In genomic region chr19:6954046-6954445, GRCm38 (mm10) we compare ENCODE assay signal across 9 mouse cellular contexts. TPM values are rescaled to one million over a fixed set of nuclear protein-coding genes. Genes with fewer than 3 reads are reported as not detected.
DNase-seq lines count a peak whose midpoint lies in the region; ATAC-seq lines count a peak whose summit lies in the region.
"Had no signal": no experiment of that assay in that cellular context is flagged by ENCODE, and none has a peak within 500 bp of the region (broad histone marks: within the 10 kb centered on the region; RNA-seq: fewer than 3 reads in every experiment).

No protein-coding gene starts in this region.

- no peaks in the 10 kb centered on the region for H3K27me3 ChIP-seq in forebrain, embryonic 16.5 days (replicated peaks; ENCODE audit: control insufficient read depth, insufficient read depth, low read length)
- H3K27me3 ChIP-seq: neural tube, embryonic 12.5 days had no signal

- intact Hi-C loops in heart, postnatal 10 days (cut with DNase I), result no loop called here

- no peak overlapping the region for H3K4me3 ChIP-seq in forebrain, embryonic 16.5 days (replicated peaks; ENCODE audit: low read length)
- H3K4me3 ChIP-seq: neural tube, embryonic 12.5 days had no signal

- H3K9ac ChIP-seq in forebrain, embryonic 16.5 days (replicated peaks; ENCODE audit: low read depth, low read length), result no peak overlapping the region
- H3K9ac ChIP-seq: neural tube, embryonic 12.5 days had no signal

- WGBS in forebrain, embryonic 16.5 days, result 45% methylated on average over 9 of the region's 9 CpGs

- no peaks in the 10 kb centered on the region for H3K9me3 ChIP-seq in forebrain, embryonic 16.5 days (ENCODE audit: control insufficient read depth, low read length)
- H3K9me3 ChIP-seq: neural tube, embryonic 12.5 days had no signal

- no peaks in the 10 kb centered on the region for H3K36me3 ChIP-seq in forebrain, embryonic 16.5 days (ENCODE audit: control insufficient read depth, insufficient read depth)

- DNase-seq in heart, postnatal 10 days, result peak; percentile 57 to 62
- no peak for DNase-seq in heart, adult 18-20 months
- DNase-seq in CD4-positive helper T cell, adult 2 months (ENCODE audit: low read depth, low spot score), result peak; percentile 32
- peak; percentile 65 for DNase-seq in adrenal gland, postnatal 25 days
- DNase-seq in lung, adult 18-20 months, result peak; percentile 81 to 87
- DNase-seq in embryo, embryonic 9.5 days (ENCODE audit: extremely low spot score), result no peak
- no peak for DNase-seq in adipocyte (ENCODE audit: low spot score)

- H3K27ac ChIP-seq in forebrain, embryonic 16.5 days (ENCODE audit: low read length), result no peak overlapping the region
- H3K27ac ChIP-seq: neural tube, embryonic 12.5 days had no signal

- H3K4me1 ChIP-seq in forebrain, embryonic 16.5 days (replicated peaks; ENCODE audit: control insufficient read depth, insufficient read depth, low read length), result peaks cover 17% of the 10 kb centered on the region

- no peak overlapping the region for H3K4me2 ChIP-seq in forebrain, embryonic 16.5 days (ENCODE audit: low read length)
- H3K4me2 ChIP-seq: neural tube, embryonic 12.5 days had no signal

- no peak for ATAC-seq in forebrain, embryonic 16.5 days

RNA-seq across cellular contexts. Expression of gene Gpr137, which starts 11.8 kb away (rescaled TPM):
- total RNA-seq in heart, postnatal 10 days (2021), result 10 to 100 TPM; 28.8 to 32.4 TPM
- total RNA-seq in heart, adult 18-20 months (2021), result 10 to 100 TPM; 32.4 to 33.0 TPM
- 48.7 and 54.8 TPM in 2 replicates for total RNA-seq in adrenal gland, postnatal 25 days (2021)
- 46.3 and 52.5 TPM in 2 replicates for polyA plus RNA-seq in forebrain, embryonic 16.5 days (2015; fragmentation: Nextera tagmentation; extraction: Ambion mirVana)

RNA-seq across cellular contexts. Expression of gene Bad, which starts 12.4 kb away (rescaled TPM):
- 10 to 100 TPM; 30.8 to 34.1 TPM for total RNA-seq in heart, postnatal 10 days (2021)
- total RNA-seq in heart, adult 18-20 months (2021), result 10 to 100 TPM; 21.1 to 22.4 TPM
- total RNA-seq in adrenal gland, postnatal 25 days (2021), result 44.1 and 53.7 TPM in 2 replicates
- 87.9 and 88.4 TPM in 2 replicates for polyA plus RNA-seq in forebrain, embryonic 16.5 days (2015; fragmentation: Nextera tagmentation; extraction: Ambion mirVana)

RNA-seq across cellular contexts. Expression of gene Kcnk4, which starts 19.7 kb away (rescaled TPM):
- total RNA-seq in heart, postnatal 10 days (2021), result under 1 TPM in 1 of 2 experiments, not detected in 1; 0.27 TPM
- total RNA-seq in heart, adult 18-20 months (2021), result not detected
- 0.12 TPM in 1 of 2 replicates, not detected in the other for total RNA-seq in adrenal gland, postnatal 25 days (2021)
- polyA plus RNA-seq in forebrain, embryonic 16.5 days (2015; fragmentation: Nextera tagmentation; extraction: Ambion mirVana), result 2.1 and 3.3 TPM in 2 replicates

RNA-seq across cellular contexts. Expression of gene Ppp1r14b, which starts 20.7 kb away (rescaled TPM):
- total RNA-seq in heart, postnatal 10 days (2021), result 100 to 1,000 TPM; 168 to 180 TPM
- 10 to 100 TPM; 78.3 to 95.2 TPM for total RNA-seq in heart, adult 18-20 months (2021)
- 140 and 178 TPM in 2 replicates for total RNA-seq in adrenal gland, postnatal 25 days (2021)
- 132 and 140 TPM in 2 replicates for polyA plus RNA-seq in forebrain, embryonic 16.5 days (2015; fragmentation: Nextera tagmentation; extraction: Ambion mirVana)

RNA-seq across cellular contexts. Expression of gene Plcb3, which starts 22.2 kb away (rescaled TPM):
- total RNA-seq in heart, postnatal 10 days (2021), result 10 to 100 TPM; 18.1 to 19.3 TPM
- 10 to 100 TPM; 14.7 TPM for total RNA-seq in heart, adult 18-20 months (2021)
- total RNA-seq in adrenal gland, postnatal 25 days (2021), result 49.1 and 59.8 TPM in 2 replicates
- 11.5 and 12.3 TPM in 2 replicates for polyA plus RNA-seq in forebrain, embryonic 16.5 days (2015; fragmentation: Nextera tagmentation; extraction: Ambion mirVana)

Comparison
In these comparisons a context has a peak if more than half of its experiments do, and no peak if none do; other contexts are left out.
1. DNase-seq: peak in heart, postnatal 10 days (2 of 2), CD4-positive helper T cell, adult 2 months (single experiment), adrenal gland, postnatal 25 days (single experiment) and lung, adult 18-20 months (2 of 2); none in heart, adult 18-20 months (0 of 2), embryo, embryonic 9.5 days (single experiment) and adipocyte (single experiment).